Comparison of ENCODE assay signal across 11 mouse cellular contexts in genomic region chr11:89515501-89515901, GRCm38 (mm10).
A peak's percentile ranks its signal among the peaks of the same experiment; 100 is the strongest.
DNase-seq lines count a peak whose midpoint lies in the region; ATAC-seq and TF ChIP-seq lines count a peak whose summit lies in the region.
"Had no signal": no experiment of that assay in that cellular context is flagged by ENCODE, and none has a peak within 500 bp of the region (broad histone marks: within the 10 kb centered on the region; RNA-seq: fewer than 3 reads in every experiment).

No protein-coding gene starts in this region.

- no peaks in the 10 kb centered on the region for H3K9me3 ChIP-seq in intestine, embryonic 14.5 days (ENCODE audit: control insufficient read depth, low read length)
- no peaks in the 10 kb centered on the region for H3K9me3 ChIP-seq in intestine, postnatal 0 days (ENCODE audit: control insufficient read depth)
- H3K9me3 ChIP-seq in midbrain, embryonic 15.5 days: no peaks in the 10 kb centered on the region
- H3K9me3 ChIP-seq in midbrain, embryonic 14.5 days (ENCODE audit: control insufficient read depth, low read length): no peaks in the 10 kb centered on the region
- H3K9me3 ChIP-seq: embryonic facial prominence, embryonic 15.5 days had no signal

- H3K4me3 ChIP-seq in intestine, embryonic 14.5 days (ENCODE audit: low read depth, low read length): no peak overlapping the region
- H3K4me3 ChIP-seq in intestine, postnatal 0 days (ENCODE audit: low read depth, low read length): no peak overlapping the region
- H3K4me3 ChIP-seq in midbrain, embryonic 15.5 days: no peak overlapping the region
- H3K4me3 ChIP-seq in midbrain, embryonic 14.5 days (replicated peaks; ENCODE audit: low read depth, low read length): no peak overlapping the region
- H3K4me3 ChIP-seq: embryonic facial prominence, embryonic 15.5 days had no signal

- 0 out of 2 replicates have a peak, but pooled peaks cover 5% of the 10 kb centered on the region for H3K4me1 ChIP-seq in intestine, embryonic 14.5 days (replicated peaks; ENCODE audit: control insufficient read depth, insufficient read depth, low read length)
- no peaks in the 10 kb centered on the region for H3K4me1 ChIP-seq in intestine, postnatal 0 days (replicated peaks; ENCODE audit: control insufficient read depth, insufficient read depth, low read length)
- no peaks in the 10 kb centered on the region for H3K4me1 ChIP-seq in midbrain, embryonic 15.5 days
- peaks cover 7% of the 10 kb centered on the region for H3K4me1 ChIP-seq in midbrain, embryonic 14.5 days (ENCODE audit: control insufficient read depth, insufficient read depth, low read length)

- peak; percentile 16 for DNase-seq in embryo, embryonic 10 days (ENCODE audit: low spot score)
- DNase-seq in embryo, embryonic 10.5 days (ENCODE audit: low spot score): no peak
- DNase-seq in intestine, embryonic 14.5 days (ENCODE audit: low spot score): no peak
- DNase-seq in midbrain, embryonic 14.5 days: no peak
- no peak for DNase-seq in layer of hippocampus, adult 9-11 months
- no peak for DNase-seq in thymus, postnatal 36 days
- DNase-seq: heart, postnatal 14 days; thymus, adult 2 months had no signal

- peak overlapping the region; percentile 39 for H3K4me2 ChIP-seq in intestine, embryonic 14.5 days (ENCODE audit: low read length)
- H3K4me2 ChIP-seq in intestine, postnatal 0 days (replicated peaks; ENCODE audit: low read depth): no peak overlapping the region
- H3K4me2 ChIP-seq in midbrain, embryonic 15.5 days: no peak overlapping the region
- H3K4me2 ChIP-seq in midbrain, embryonic 14.5 days (ENCODE audit: low read length): no peak overlapping the region
- H3K4me2 ChIP-seq: embryonic facial prominence, embryonic 15.5 days had no signal

- WGBS in intestine, embryonic 14.5 days: 11% methylated on average over 9 of the region's 9 CpGs
- WGBS in intestine, postnatal 0 days: 8% methylated on average over 9 of the region's 9 CpGs
- 52% methylated on average over 9 of the region's 9 CpGs for WGBS in midbrain, embryonic 15.5 days
- WGBS in midbrain, embryonic 14.5 days: 61% methylated on average over 9 of the region's 9 CpGs

- H3K27ac ChIP-seq in intestine, embryonic 14.5 days (ENCODE audit: low read depth): no peak overlapping the region
- no peak overlapping the region for H3K27ac ChIP-seq in intestine, postnatal 0 days (ENCODE audit: low read depth, low read length)
- H3K27ac ChIP-seq in midbrain, embryonic 15.5 days: no peak overlapping the region
- H3K27ac ChIP-seq in midbrain, embryonic 14.5 days (replicated peaks; ENCODE audit: low read depth, low read length): no peak overlapping the region
- H3K27ac ChIP-seq: embryonic facial prominence, embryonic 15.5 days had no signal

- H3K27me3 ChIP-seq in intestine, embryonic 14.5 days (replicated peaks; ENCODE audit: control insufficient read depth, insufficient read depth, low read length): no peaks in the 10 kb centered on the region
- H3K27me3 ChIP-seq in intestine, postnatal 0 days (replicated peaks; ENCODE audit: control insufficient read depth, insufficient read depth, low read length): no peaks in the 10 kb centered on the region; the same call in 1 of the 2 replicates
- H3K27me3 ChIP-seq in midbrain, embryonic 15.5 days (replicated peaks): no peaks in the 10 kb centered on the region
- no peaks in the 10 kb centered on the region; the same call in 1 of the 2 replicates for H3K27me3 ChIP-seq in midbrain, embryonic 14.5 days (ENCODE audit: control insufficient read depth, insufficient read depth, low read length)

- H3K36me3 ChIP-seq in intestine, embryonic 14.5 days (ENCODE audit: control insufficient read depth, insufficient read depth, low read length): no peaks in the 10 kb centered on the region
- H3K36me3 ChIP-seq in intestine, postnatal 0 days (ENCODE audit: control insufficient read depth, insufficient read depth): no peaks in the 10 kb centered on the region
- H3K36me3 ChIP-seq in midbrain, embryonic 15.5 days (replicated peaks): no peaks in the 10 kb centered on the region
- H3K36me3 ChIP-seq in midbrain, embryonic 14.5 days (ENCODE audit: control insufficient read depth, insufficient read depth, low read length): no peaks in the 10 kb centered on the region
- H3K36me3 ChIP-seq: embryonic facial prominence, embryonic 15.5 days had no signal

- no peak overlapping the region for H3K9ac ChIP-seq in intestine, embryonic 14.5 days (ENCODE audit: low read length)
- H3K9ac ChIP-seq in intestine, postnatal 0 days (ENCODE audit: low read depth, low read length): no peak overlapping the region
- H3K9ac ChIP-seq in midbrain, embryonic 15.5 days: no peak overlapping the region
- no peak overlapping the region for H3K9ac ChIP-seq in midbrain, embryonic 14.5 days (replicated peaks; ENCODE audit: low read length)
- H3K9ac ChIP-seq: embryonic facial prominence, embryonic 15.5 days had no signal

- no peak for TF ChIP-seq CTCF in intestine, postnatal 0 days (IDR thresholded peaks at IDR 0.05; ENCODE audit: low read depth)

- ATAC-seq in intestine, embryonic 14.5 days (replicated peaks; ENCODE audit: low FRiP score, low TSS enrichment, low read depth): no peak
- no peak for ATAC-seq in intestine, postnatal 0 days
- ATAC-seq in midbrain, embryonic 15.5 days (replicated peaks): 0 out of 2 replicates have a peak, but pooled peaks have one; percentile 50
- ATAC-seq in midbrain, embryonic 14.5 days (ENCODE audit: low FRiP score, low TSS enrichment): no peak
